In the genomic region with DNA sequence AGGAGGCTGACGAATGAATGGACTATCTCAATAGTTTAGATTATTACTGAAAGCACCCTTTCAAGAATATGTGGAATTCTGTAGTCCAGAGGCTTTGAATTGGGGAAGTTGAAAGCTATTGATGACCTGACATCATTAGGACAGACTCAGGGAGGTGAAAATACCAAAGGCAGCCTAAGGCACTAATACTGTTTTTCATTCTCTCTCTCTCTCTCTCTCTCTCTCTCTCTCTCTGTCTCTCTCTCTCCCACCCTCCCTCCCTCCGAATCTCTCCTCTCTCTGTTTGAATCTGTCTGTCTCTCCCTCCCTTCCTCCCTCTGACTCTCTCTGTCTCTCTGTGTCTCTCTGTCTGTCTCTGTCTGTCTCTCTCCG, we compare ENCODE assay signal across 11 mouse cellular contexts. TPM values are rescaled to one million over a fixed set of nuclear protein-coding genes. Genes with fewer than 3 reads are reported as not detected.
A peak's percentile ranks its signal among the peaks of the same experiment; 100 is the strongest.
DNase-seq lines count a peak whose midpoint lies in the region; ATAC-seq and TF ChIP-seq lines count a peak whose summit lies in the region.
"Had no signal": no experiment of that assay in that cellular context is flagged by ENCODE, and none has a peak within 500 bp of the region (broad histone marks: within the 10 kb centered on the region; RNA-seq: fewer than 3 reads in every experiment).

No protein-coding gene starts in this region.

- no peak for DNase-seq in lung, embryonic 14.5 days
- DNase-seq in lung, postnatal 4 days = no peak
- DNase-seq in forebrain, postnatal 0 days = no peak
- DNase-seq in thymus, postnatal 10 days (ENCODE audit: low spot score in 2 of 2) = no peak
- no peak for DNase-seq in ovary, postnatal 14 days (ENCODE audit: low spot score)
- no peak for DNase-seq in c-Kit-positive CD71-positive TER-119-positive erythroid progenitor cells, embryonic 14.5 days (ENCODE audit: low spot score)

- WGBS in lung, embryonic 14.5 days = 56% methylated on average over 3 of the region's 3 CpGs
- 26% methylated on average over 3 of the region's 3 CpGs for WGBS in forebrain, postnatal 0 days
- WGBS in neural tube, embryonic 14.5 days = 38% methylated on average over 3 of the region's 3 CpGs

- no peaks in the 10 kb centered on the region for H3K27me3 ChIP-seq in lung, embryonic 14.5 days (ENCODE audit: insufficient read depth, low read length)
- H3K27me3 ChIP-seq in forebrain, postnatal 0 days (ENCODE audit: insufficient read depth, low read length) = no peaks in the 10 kb centered on the region
- H3K27me3 ChIP-seq in megakaryocyte, embryonic 14.5 days (replicated peaks) = peaks cover 33% of the 10 kb centered on the region
- no peaks in the 10 kb centered on the region for H3K27me3 ChIP-seq in neural tube, embryonic 14.5 days (ENCODE audit: control insufficient read depth, insufficient read depth, low read length)
- H3K27me3 ChIP-seq: stomach, embryonic 15.5 days had no signal

- no peaks in the 10 kb centered on the region for H3K4me1 ChIP-seq in lung, embryonic 14.5 days (ENCODE audit: insufficient read depth)
- H3K4me1 ChIP-seq in forebrain, postnatal 0 days (ENCODE audit: insufficient read depth) = no peaks in the 10 kb centered on the region; the same call in 1 of the 2 replicates
- H3K4me1 ChIP-seq in megakaryocyte, embryonic 14.5 days = peaks cover 8% of the 10 kb centered on the region; the same call in 1 of the 2 replicates
- no peaks in the 10 kb centered on the region for H3K4me1 ChIP-seq in neural tube, embryonic 14.5 days (ENCODE audit: control insufficient read depth, insufficient read depth, low read length)

- H3K9ac ChIP-seq in lung, embryonic 14.5 days = no peak overlapping the region
- 0 out of 2 replicates have a peak overlapping the region, but pooled peaks have one; percentile 4 for H3K9ac ChIP-seq in forebrain, postnatal 0 days
- H3K9ac ChIP-seq in neural tube, embryonic 14.5 days (replicated peaks; ENCODE audit: low read depth, low read length) = no peak overlapping the region
- H3K9ac ChIP-seq: heart, embryonic 15.5 days; stomach, embryonic 15.5 days had no signal

- H3K27ac ChIP-seq in lung, embryonic 14.5 days (ENCODE audit: low read depth) = no peak overlapping the region
- H3K27ac ChIP-seq in forebrain, postnatal 0 days (ENCODE audit: low read depth, low read length) = no peak overlapping the region
- H3K27ac ChIP-seq in neural tube, embryonic 14.5 days (ENCODE audit: low read depth, low read length) = no peak overlapping the region
- H3K27ac ChIP-seq: heart, embryonic 15.5 days; left cerebral cortex, adult 2 months; stomach, embryonic 15.5 days had no signal

- no peaks in the 10 kb centered on the region for H3K36me3 ChIP-seq in lung, embryonic 14.5 days (ENCODE audit: insufficient read depth)
- H3K36me3 ChIP-seq in forebrain, postnatal 0 days (ENCODE audit: insufficient read depth) = no peaks in the 10 kb centered on the region
- no peaks in the 10 kb centered on the region for H3K36me3 ChIP-seq in megakaryocyte, embryonic 14.5 days (replicated peaks; ENCODE audit: low read length)
- H3K36me3 ChIP-seq in neural tube, embryonic 14.5 days (ENCODE audit: control insufficient read depth, insufficient read depth, low read length) = no peaks in the 10 kb centered on the region
- H3K36me3 ChIP-seq: heart, embryonic 15.5 days; stomach, embryonic 15.5 days had no signal

- no peak overlapping the region for H3K4me2 ChIP-seq in lung, embryonic 14.5 days
- H3K4me2 ChIP-seq in forebrain, postnatal 0 days (ENCODE audit: low read depth) = 0 out of 2 replicates have a peak overlapping the region, but pooled peaks have one; percentile 14
- H3K4me2 ChIP-seq in neural tube, embryonic 14.5 days (ENCODE audit: low read depth, low read length) = no peak overlapping the region
- H3K4me2 ChIP-seq: heart, embryonic 15.5 days; stomach, embryonic 15.5 days had no signal

- H3K4me3 ChIP-seq in lung, embryonic 14.5 days (ENCODE audit: low read depth, low read length) = no peak overlapping the region
- H3K4me3 ChIP-seq in forebrain, postnatal 0 days (ENCODE audit: low read depth, low read length) = no peak overlapping the region
- H3K4me3 ChIP-seq in megakaryocyte, embryonic 14.5 days (replicated peaks) = peak overlapping the region; percentile 14
- no peak overlapping the region for H3K4me3 ChIP-seq in neural tube, embryonic 14.5 days (ENCODE audit: low read depth, low read length)
- H3K4me3 ChIP-seq: heart, embryonic 15.5 days; left cerebral cortex, adult 2 months; stomach, embryonic 15.5 days had no signal

- ATAC-seq in lung, embryonic 14.5 days (ENCODE audit: insufficient read depth) = 0 out of 2 replicates have a peak, but pooled peaks have one; percentile 13
- ATAC-seq in forebrain, postnatal 0 days = peak; percentile 47
- peak; percentile 9; the same call in 1 of the 2 replicates for ATAC-seq in neural tube, embryonic 14.5 days (ENCODE audit: low read depth)

- no peaks in the 10 kb centered on the region for H3K9me3 ChIP-seq in lung, embryonic 14.5 days (ENCODE audit: low read depth, low read length)
- H3K9me3 ChIP-seq in forebrain, postnatal 0 days (ENCODE audit: low read length) = no peaks in the 10 kb centered on the region
- H3K9me3 ChIP-seq in megakaryocyte, embryonic 14.5 days = no peaks in the 10 kb centered on the region
- H3K9me3 ChIP-seq in neural tube, embryonic 14.5 days (ENCODE audit: control insufficient read depth, low read length) = no peaks in the 10 kb centered on the region
- H3K9me3 ChIP-seq: heart, embryonic 15.5 days; stomach, embryonic 15.5 days had no signal

- no peak for TF ChIP-seq CTCF in lung, embryonic 14.5 days (IDR thresholded peaks at IDR 0.05; ENCODE audit: low read depth)
- TF ChIP-seq CTCF in forebrain, postnatal 0 days (IDR thresholded peaks at IDR 0.05; ENCODE audit: low read depth) = no peak

RNA-seq across cellular contexts. Expression of a gene that starts 2.0 kb away (rescaled TPM):
- 37.0 and 39.0 TPM in 2 replicates for polyA plus RNA-seq in lung, embryonic 14.5 days (2014; fragmentation: Nextera tagmentation; extraction: Ambion mirVana)
- total RNA-seq in forebrain, postnatal 0 days (2014; rRNA removed) = 56.1 and 63.5 TPM in 2 replicates
- polyA plus RNA-seq in forebrain, postnatal 0 days (2015; fragmentation: Nextera tagmentation; extraction: Ambion mirVana) = 34.7 and 47.3 TPM in 2 replicates
- polyA plus RNA-seq in megakaryocyte, embryonic 14.5 days (2012; ENCODE audit: insufficient read depth, low replicate concordance) = 6.4 and 10.5 TPM in 2 replicates
- polyA plus RNA-seq in neural tube, embryonic 14.5 days (2014; fragmentation: Nextera tagmentation; extraction: Ambion mirVana) = 30.1 and 32.5 TPM in 2 replicates

RNA-seq across cellular contexts. Expression of a gene that starts 36.4 kb away (rescaled TPM):
- polyA plus RNA-seq in lung, embryonic 14.5 days (2014; fragmentation: Nextera tagmentation; extraction: Ambion mirVana) = 0.68 and 1.1 TPM in 2 replicates
- 0.31 and 0.38 TPM in 2 replicates for total RNA-seq in forebrain, postnatal 0 days (2014; rRNA removed)
- 0.50 and 0.72 TPM in 2 replicates for polyA plus RNA-seq in forebrain, postnatal 0 days (2015; fragmentation: Nextera tagmentation; extraction: Ambion mirVana)
- polyA plus RNA-seq in megakaryocyte, embryonic 14.5 days (2012; ENCODE audit: insufficient read depth, low replicate concordance) = not detected in 2 replicates
- polyA plus RNA-seq in neural tube, embryonic 14.5 days (2014; fragmentation: Nextera tagmentation; extraction: Ambion mirVana) = 1.2 and 1.3 TPM in 2 replicates

RNA-seq across cellular contexts. Expression of a gene that starts 36.7 kb away (rescaled TPM):
- polyA plus RNA-seq in lung, embryonic 14.5 days (2014; fragmentation: Nextera tagmentation; extraction: Ambion mirVana) = 94.5 and 96.4 TPM in 2 replicates
- 29.1 and 36.6 TPM in 2 replicates for total RNA-seq in forebrain, postnatal 0 days (2014; rRNA removed)
- 52.2 and 68.3 TPM in 2 replicates for polyA plus RNA-seq in forebrain, postnatal 0 days (2015; fragmentation: Nextera tagmentation; extraction: Ambion mirVana)
- 4.7 and 21.6 TPM in 2 replicates for polyA plus RNA-seq in megakaryocyte, embryonic 14.5 days (2012; ENCODE audit: insufficient read depth, low replicate concordance)
- 50.7 and 52.7 TPM in 2 replicates for polyA plus RNA-seq in neural tube, embryonic 14.5 days (2014; fragmentation: Nextera tagmentation; extraction: Ambion mirVana)

RNA-seq across cellular contexts. Expression of a gene that starts 41.9 kb away (rescaled TPM):
- 103 and 110 TPM in 2 replicates for polyA plus RNA-seq in lung, embryonic 14.5 days (2014; fragmentation: Nextera tagmentation; extraction: Ambion mirVana)
- 35.8 and 37.6 TPM in 2 replicates for total RNA-seq in forebrain, postnatal 0 days (2014; rRNA removed)
- 74.7 and 74.9 TPM in 2 replicates for polyA plus RNA-seq in forebrain, postnatal 0 days (2015; fragmentation: Nextera tagmentation; extraction: Ambion mirVana)
- polyA plus RNA-seq in megakaryocyte, embryonic 14.5 days (2012; ENCODE audit: insufficient read depth, low replicate concordance) = 28.3 and 75.7 TPM in 2 replicates
- 69.9 and 79.0 TPM in 2 replicates for polyA plus RNA-seq in neural tube, embryonic 14.5 days (2014; fragmentation: Nextera tagmentation; extraction: Ambion mirVana)

RNA-seq across cellular contexts. Expression of a gene that starts 58.3 kb away (rescaled TPM):
- polyA plus RNA-seq in lung, embryonic 14.5 days (2014; fragmentation: Nextera tagmentation; extraction: Ambion mirVana) = 16.6 and 17.7 TPM in 2 replicates
- 3.5 and 6.6 TPM in 2 replicates for total RNA-seq in forebrain, postnatal 0 days (2014; rRNA removed)
- polyA plus RNA-seq in forebrain, postnatal 0 days (2015; fragmentation: Nextera tagmentation; extraction: Ambion mirVana) = 4.4 and 4.6 TPM in 2 replicates
- polyA plus RNA-seq in megakaryocyte, embryonic 14.5 days (2012; ENCODE audit: insufficient read depth, low replicate concordance) = 1.5 TPM in 1 of 2 replicates, not detected in the other
- polyA plus RNA-seq in neural tube, embryonic 14.5 days (2014; fragmentation: Nextera tagmentation; extraction: Ambion mirVana) = 13.6 and 15.6 TPM in 2 replicates
